Mouse (Mus musculus) heart, embryonic 16.5 days (tissue): ENCODE measurements at regions not wholly inside any gene's neighbourhood (a gene's known extent, or its start where the extent isn't known, plus 50 kb on each side); places are given as distances from the start of the nearest gene placed in this dataset. TPM values are rescaled to one million over a fixed set of nuclear protein-coding genes. Genes with fewer than 3 reads are reported as not detected.

Source experiments
- ATAC-seq: fragments of 200-750 bp; cut with Nextera tagmentation; replicated peaks from 2 replicates; pipeline ENCODE4 v1.8.0; 2017; ENCODE audit warnings: moderate number of reproducible peaks; ENCODE audit not compliant: insufficient read depth, low FRiP score; ENCODE audit errors: extremely low read depth
- H3K27ac ChIP-seq: fragments of 300-500 bp; sonication (generic); 2 replicates; pipeline ENCODE4 v1.5.1; 2014; ENCODE audit warnings: mild to moderate bottlenecking, low read length, control low read depth, moderate library complexity
- H3K27me3 ChIP-seq: fragments of 300-500 bp; sonication (generic); 2 replicates; pipeline ENCODE4 v1.6.1; 2014; ENCODE audit warnings: low read length, mixed read lengths; ENCODE audit not compliant: control insufficient read depth, insufficient read depth
- H3K36me3 ChIP-seq: fragments of 300-500 bp; sonication (generic); 2 replicates; pipeline ENCODE4 v1.6.1; 2014; ENCODE audit not compliant: control insufficient read depth, insufficient read depth
- H3K4me1 ChIP-seq: fragments of 300-500 bp; sonication (generic); 2 replicates; pipeline ENCODE4 v1.6.1; 2014; ENCODE audit warnings: low read length, mixed read lengths; ENCODE audit not compliant: control insufficient read depth, insufficient read depth
- H3K4me2 ChIP-seq: fragments of 300-500 bp; sonication (generic); 2 replicates; pipeline ENCODE4 v1.6.1; 2014; ENCODE audit warnings: low read depth, mild to moderate bottlenecking, control low read depth, low read length
- H3K4me3 ChIP-seq: fragments of 300-500 bp; sonication (generic); 2 replicates; pipeline ENCODE4 v1.5.1; 2014; ENCODE audit warnings: mild to moderate bottlenecking, control low read depth, low read length
- H3K9ac ChIP-seq: fragments of 300-500 bp; sonication (generic); 2 replicates; pipeline ENCODE4 v1.6.1; 2014; ENCODE audit warnings: low read length, control low read depth
- H3K9me3 ChIP-seq: fragments of 300-500 bp; sonication (generic); replicated peaks from 2 replicates; pipeline ENCODE4 v1.6.1; 2016; ENCODE audit warnings: low read length; ENCODE audit not compliant: control insufficient read depth
- WGBS: fragments of 180-500 bp; shearing (Covaris S2); extraction: QIAGEN DNeasy Blood & Tissue Kit; methylation state at CpG from one replicate; pipeline ENCODE4 v1.1.7; 2014; 5-methylcytosine and 5-hydroxymethylcytosine counted together
- microRNA-seq: library from miRNA; unstranded; fragments of <30 nt; microRNA quantifications from one replicate; pipeline ENCODE4, GENCODE M21; 2017

GRCm38 (mm10) chr8:107886516-107887253, 55.8 kb upstream of the Zfhx3 start:
- Histone ChIP-seq H3K36me3 (no peaks in the 10 kb centered on the region), H3K4me1 (no peaks in the 10 kb centered on the region), H3K9ac (no peak overlapping the region), H3K27ac (no peak overlapping the region), H3K4me2 (no peak overlapping the region), H3K4me3 (no peak overlapping the region), H3K9me3 (no peaks in the 10 kb centered on the region), H3K27me3 (no peaks in the 10 kb centered on the region)
- no peak for ATAC-seq
- WGBS, result 78% methylated on average over 19 of the region's 19 CpGs

- Histone ChIP-seq H3K9me3 (no peaks in the 10 kb centered on the region), H3K27me3 (no peaks in the 10 kb centered on the region), H3K4me2 (no peak overlapping the region), H3K27ac (no peak overlapping the region), H3K9ac (no peak overlapping the region), H3K4me3 (no peak overlapping the region), H3K4me1 (no peaks in the 10 kb centered on the region), H3K36me3 (no peaks in the 10 kb centered on the region)
- 53% methylated on average over 10 of the region's 10 CpGs for WGBS
- no peak for ATAC-seq
Observed at GRCm38 (mm10) chr8:107887333-107887732, 55.1 kb upstream of the Zfhx3 start.

- Histone ChIP-seq H3K9ac (no peak overlapping the region), H3K9me3 (no peaks in the 10 kb centered on the region), H3K27ac (no peak overlapping the region), H3K4me1 (no peaks in the 10 kb centered on the region), H3K4me2 (no peak overlapping the region), H3K27me3 (no peaks in the 10 kb centered on the region), H3K4me3 (no peak overlapping the region), H3K36me3 (no peaks in the 10 kb centered on the region)
- ATAC-seq, result no peak
- WGBS, result 70% methylated on average over 5 of the region's 5 CpGs
Observed at GRCm38 (mm10) chr8:107890922-107891321, 51.5 kb upstream of the Zfhx3 start.

Small RNAs in the stretch of these regions (microRNA-seq; reads per million reads assigned to microRNA genes)
- gene Gm22825 (not detected), gene Gm23646 (not detected)
